Mouse (Mus musculus) induced T-regulatory cell, adult 2 months (primary cell): ENCODE measurements around the gene Olfr393.

ENCODE experiments used
- DNase-seq: peaks from one replicate; pipeline ENCODE4 v3.0.0-alpha.2; 2012; ENCODE audit warnings: low read depth

Gene Olfr393

DNA sequence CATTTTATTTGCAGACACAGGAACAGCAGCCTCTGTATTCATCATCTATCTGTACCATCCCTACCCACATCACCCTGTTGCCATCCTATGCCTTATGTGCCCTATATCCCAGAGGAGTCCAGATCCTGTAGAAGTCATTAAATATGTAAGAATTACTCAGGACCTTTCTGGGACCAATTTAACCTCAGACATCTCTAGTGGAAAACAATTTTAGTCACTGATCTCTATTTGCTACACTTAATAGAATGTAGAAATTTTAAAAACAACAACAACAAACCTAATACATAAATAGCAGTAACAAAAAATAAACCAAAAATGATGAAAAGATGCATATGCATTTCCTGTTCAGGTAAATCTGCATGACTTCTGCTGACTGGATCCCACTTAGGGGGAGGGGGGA lies at the start of gene Olfr393:
Olfr393 (minus strand) TSS at position 101 of the 400 bp plus-strand sequence.
- no peak for DNase-seq

DNA sequence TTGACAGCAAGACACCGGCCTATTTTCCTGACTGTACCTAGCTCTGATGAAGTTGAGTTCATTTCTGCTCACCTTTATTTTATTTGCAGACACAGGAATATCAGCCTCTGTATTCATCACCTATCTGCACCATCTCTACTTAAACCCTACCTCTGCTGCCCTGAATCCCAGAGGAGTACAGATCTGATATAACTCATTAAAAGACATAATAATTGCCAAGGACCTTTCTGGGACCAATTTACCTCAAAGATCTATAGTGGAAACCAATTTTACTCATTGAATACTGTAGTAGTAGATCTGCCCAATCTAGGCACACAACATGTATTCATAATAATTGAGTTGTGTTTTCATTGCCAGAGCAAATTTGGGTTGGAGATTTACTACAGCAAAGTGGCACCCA lies 39.4 kb upstream of the Olfr393 start, which contains the start of gene Olfr394:
Olfr394 (minus strand) TSS at position 101 of the 400 bp plus-strand sequence.
- no peak for DNase-seq

DNA sequence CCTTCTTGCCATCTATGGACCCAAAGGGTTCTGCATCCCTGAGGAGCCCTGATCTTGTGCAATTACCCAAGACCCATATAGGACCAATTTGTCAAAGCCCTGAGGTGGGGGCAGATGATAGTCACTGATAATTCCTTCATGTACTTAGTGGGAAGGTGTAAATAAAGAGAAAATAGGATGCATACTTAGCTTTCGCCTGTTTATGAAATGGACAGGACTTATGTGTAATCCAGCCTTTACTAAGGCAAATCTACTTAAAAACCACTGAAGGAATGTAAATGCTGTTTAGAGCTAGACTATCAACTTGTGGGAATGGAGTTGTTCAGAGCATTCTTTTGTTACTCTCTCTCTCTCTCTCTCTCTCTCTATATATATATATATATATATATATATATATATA lies 34.3 kb downstream of the Olfr393 start, which contains the start of gene Olfr392:
Olfr392 (minus strand) TSS at position 101 of the 400 bp plus-strand sequence.
- DNase-seq: no peak

DNA sequence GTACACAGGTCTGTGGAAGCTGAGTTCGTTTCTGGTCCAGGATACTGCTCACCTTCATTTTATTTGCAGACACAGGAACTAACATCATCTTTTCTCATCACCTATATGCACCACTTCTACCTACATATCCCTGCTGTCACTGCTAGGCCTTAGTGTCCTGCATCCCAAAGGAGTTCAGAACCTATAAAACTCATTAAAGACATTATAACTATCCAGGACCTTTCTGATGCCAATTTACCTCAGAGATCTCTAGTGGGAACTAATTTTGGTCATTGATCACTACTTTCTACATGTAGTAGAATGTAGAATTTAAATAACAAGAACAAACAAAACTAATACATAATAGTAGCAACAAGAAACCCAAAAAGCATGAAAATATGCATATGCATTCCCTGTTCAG lies 48.3 kb downstream of the Olfr393 start, which contains the start of gene Olfr391-ps:
Olfr391-ps (minus strand) TSS at position 101 of the 400 bp plus-strand sequence.
- no peak for DNase-seq
